Mouse (Mus musculus): Measurements from ENCODE around the gene Bcorl1. TPM values are rescaled to one million over a fixed set of nuclear protein-coding genes. Genes with fewer than 3 reads are reported as not detected.

The Bcorl1 gene
- polyA plus RNA-seq, 1 experiment from 2014 or later: 8.0 TPM

GRCm38 (mm10) chrX:48343461-48343952, 2.3 kb downstream of the Bcorl1 start:
- WGBS: 20% methylated on average over 24 of the region's 36 CpGs

GRCm38 (mm10) chrX:48343966-48344642, 2.9 kb downstream of the Bcorl1 start:
- H3K27me3 ChIP-seq: peaks cover 3% of the 10 kb centered on the region; the same call in 1 of the 2 replicates
- whole genome bisulfite sequencing: 19% methylated on average over 29 of the region's 30 CpGs
- H3K36me3 ChIP-seq: no peaks in the 10 kb centered on the region
- H3K27ac ChIP-seq: peak overlapping the region; percentile 83
- peaks cover 10% of the 10 kb centered on the region; the same call in 1 of the 2 replicates for H3K4me1 ChIP-seq
- peak; percentile 12 for ATAC-seq (ENCODE audit: low FRiP score)
- peak overlapping the region; percentile 74 for H3K4me2 ChIP-seq (replicated peaks)
- no peaks in the 10 kb centered on the region for H3K9me3 ChIP-seq (replicated peaks)
- H3K9ac ChIP-seq: peak overlapping the region; percentile 73
- H3K4me3 ChIP-seq: peak overlapping the region; percentile 54

More at GRCm38 (mm10) chrX:48343461-48343952, 2.3 kb downstream of the Bcorl1 start:
- Histone ChIP-seq H3K9ac (peak overlapping the region; percentile 73), H3K36me3 (no peaks in the 10 kb centered on the region), H3K27me3 (peaks cover 3% of the 10 kb centered on the region; the same call in 1 of the 2 replicates), H3K9me3 (replicated peaks) (no peaks in the 10 kb centered on the region), H3K4me2 (replicated peaks) (peak overlapping the region; percentile 74), H3K4me1 (peaks cover 10% of the 10 kb centered on the region; the same call in 1 of the 2 replicates), H3K27ac (peak overlapping the region; percentile 83), H3K4me3 (peak overlapping the region; percentile 54)
- peak; percentile 94 for ATAC-seq (ENCODE audit: low FRiP score)

- 19% methylated on average over 24 of the region's 61 CpGs for WGBS
- H3K4me3 ChIP-seq: peak overlapping the region; percentile 54
- H3K4me1 ChIP-seq: peaks cover 10% of the 10 kb centered on the region; the same call in 1 of the 2 replicates
- ATAC-seq (ENCODE audit: low FRiP score): no peak
- no peaks in the 10 kb centered on the region for H3K9me3 ChIP-seq (replicated peaks)
- no peaks in the 10 kb centered on the region for H3K36me3 ChIP-seq
- H3K9ac ChIP-seq: peak overlapping the region; percentile 73
- peaks cover 3% of the 10 kb centered on the region; the same call in 1 of the 2 replicates for H3K27me3 ChIP-seq
- H3K4me2 ChIP-seq (replicated peaks): peak overlapping the region; percentile 74
- H3K27ac ChIP-seq: peak overlapping the region; percentile 83
These were observed 3.7 kb downstream of the Bcorl1 start for GRCm38 (mm10) chrX:48344643-48345384.

DNA sequence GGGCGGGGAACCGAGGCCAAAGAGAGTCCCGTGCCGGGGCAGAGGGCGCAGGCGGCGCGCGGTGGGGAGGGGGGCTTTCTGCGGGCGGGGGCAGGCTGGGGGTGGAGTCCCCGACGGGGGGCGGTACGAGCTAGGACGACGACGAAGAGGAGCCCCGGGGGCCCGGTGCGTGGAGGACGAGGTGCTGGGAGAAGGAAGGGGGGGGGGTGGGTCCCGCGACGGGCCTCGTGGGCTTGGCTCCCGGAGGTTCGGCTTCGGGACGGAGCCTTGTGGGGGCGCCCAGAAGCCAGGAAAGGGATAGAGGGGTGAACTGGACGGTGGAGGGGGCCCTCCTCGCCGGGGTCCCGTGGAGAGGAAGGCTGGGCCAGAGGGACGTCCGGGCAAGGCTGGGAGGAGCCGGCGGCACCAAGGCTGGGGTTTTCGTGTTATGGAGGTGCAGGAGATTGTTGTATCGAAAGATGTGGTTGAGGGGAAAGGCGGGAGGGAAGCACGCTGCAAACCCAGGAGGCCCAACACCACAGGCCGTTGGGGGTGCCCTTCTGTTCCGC, 4.3 kb downstream of the Bcorl1 start:
- peaks cover 3% of the 10 kb centered on the region; the same call in 1 of the 2 replicates for H3K27me3 ChIP-seq
- H3K27ac ChIP-seq: peak overlapping the region; percentile 83; the same call in 1 of the 2 replicates
- H3K9ac ChIP-seq: peak overlapping the region; percentile 73
- peak overlapping the region; percentile 54 for H3K4me3 ChIP-seq
- H3K4me2 ChIP-seq (replicated peaks): peak overlapping the region; percentile 74
- peaks cover 10% of the 10 kb centered on the region; the same call in 1 of the 2 replicates for H3K4me1 ChIP-seq
- no peak for ATAC-seq (ENCODE audit: low FRiP score)
- H3K9me3 ChIP-seq (replicated peaks): no peaks in the 10 kb centered on the region
- WGBS: 17% methylated on average over 17 of the region's 45 CpGs
- no peaks in the 10 kb centered on the region for H3K36me3 ChIP-seq

- H3K4me1 ChIP-seq: no peaks in the 10 kb centered on the region
- no peaks in the 10 kb centered on the region for H3K27me3 ChIP-seq
- H3K4me2 ChIP-seq (replicated peaks): no peak overlapping the region
- ATAC-seq (ENCODE audit: low FRiP score): no peak
- no peak overlapping the region for H3K27ac ChIP-seq
- WGBS: 87% methylated on average over 6 of the region's 6 CpGs
- H3K9me3 ChIP-seq (replicated peaks): no peaks in the 10 kb centered on the region
- no peak overlapping the region for H3K4me3 ChIP-seq
- H3K9ac ChIP-seq: no peak overlapping the region
- H3K36me3 ChIP-seq: no peaks in the 10 kb centered on the region
These were observed 14.2 kb downstream of the Bcorl1 start for GRCm38 (mm10) chrX:48355346-48355745.

GRCm38 (mm10) chrX:48365836-48366577, 24.8 kb downstream of the Bcorl1 start:
- Histone ChIP-seq H3K4me3 (no peak overlapping the region), H3K27me3 (no peaks in the 10 kb centered on the region), H3K27ac (0 out of 2 replicates have a peak overlapping the region, but pooled peaks have one; percentile 12), H3K9me3 (replicated peaks) (no peaks in the 10 kb centered on the region), H3K4me1 (peaks cover 11% of the 10 kb centered on the region), H3K9ac (no peak overlapping the region), H3K36me3 (peaks cover 39% of the 10 kb centered on the region), H3K4me2 (replicated peaks) (0 out of 2 replicates have a peak overlapping the region, but pooled peaks have one; percentile 4)
- ATAC-seq (ENCODE audit: low FRiP score): peak; percentile 29; the same call in 1 of the 2 replicates
- 43% methylated on average over 15 of the region's 15 CpGs for WGBS

- H3K4me1 ChIP-seq: peaks cover 11% of the 10 kb centered on the region
- ATAC-seq (ENCODE audit: low FRiP score): no peak
- H3K4me2 ChIP-seq (replicated peaks): no peak overlapping the region
- H3K9ac ChIP-seq: no peak overlapping the region
- H3K27ac ChIP-seq: no peak overlapping the region
- H3K27me3 ChIP-seq: no peaks in the 10 kb centered on the region
- H3K36me3 ChIP-seq: peaks cover 43% of the 10 kb centered on the region
- WGBS: 94% methylated on average over 9 of the region's 9 CpGs
- H3K9me3 ChIP-seq (replicated peaks): no peaks in the 10 kb centered on the region
- H3K4me3 ChIP-seq: no peak overlapping the region
These were observed 26.7 kb downstream of the Bcorl1 start for GRCm38 (mm10) chrX:48367841-48368240.

DNA sequence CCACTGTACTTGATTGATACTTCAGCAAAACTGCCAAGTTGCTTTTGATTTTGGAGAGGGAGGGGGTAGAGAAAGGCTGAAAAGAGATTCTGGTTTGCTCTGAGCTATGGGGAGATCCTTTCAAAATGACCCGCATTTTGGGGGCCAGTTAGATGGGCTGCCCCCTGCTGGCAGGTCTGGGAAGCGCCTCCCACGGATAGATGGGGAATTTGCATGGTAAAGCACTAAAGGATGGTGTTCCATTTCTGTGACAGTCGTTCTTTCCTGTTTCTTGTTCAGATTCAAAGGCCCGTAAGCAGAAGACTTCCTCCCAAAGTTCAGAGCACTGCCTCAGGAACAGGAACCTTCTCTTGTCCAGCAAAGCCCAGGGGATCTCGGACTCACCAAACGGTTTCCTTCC, 42.5 kb downstream of the Bcorl1 start:
- Histone ChIP-seq H3K27me3 (no peaks in the 10 kb centered on the region), H3K9me3 (replicated peaks) (no peaks in the 10 kb centered on the region), H3K36me3 (peaks cover 35% of the 10 kb centered on the region), H3K4me3 (no peak overlapping the region), H3K4me1 (no peaks in the 10 kb centered on the region), H3K27ac (no peak overlapping the region), H3K4me2 (replicated peaks) (no peak overlapping the region), H3K9ac (no peak overlapping the region)
- ATAC-seq (ENCODE audit: low FRiP score): no peak
- WGBS: 43% methylated on average over 7 of the region's 7 CpGs

DNA sequence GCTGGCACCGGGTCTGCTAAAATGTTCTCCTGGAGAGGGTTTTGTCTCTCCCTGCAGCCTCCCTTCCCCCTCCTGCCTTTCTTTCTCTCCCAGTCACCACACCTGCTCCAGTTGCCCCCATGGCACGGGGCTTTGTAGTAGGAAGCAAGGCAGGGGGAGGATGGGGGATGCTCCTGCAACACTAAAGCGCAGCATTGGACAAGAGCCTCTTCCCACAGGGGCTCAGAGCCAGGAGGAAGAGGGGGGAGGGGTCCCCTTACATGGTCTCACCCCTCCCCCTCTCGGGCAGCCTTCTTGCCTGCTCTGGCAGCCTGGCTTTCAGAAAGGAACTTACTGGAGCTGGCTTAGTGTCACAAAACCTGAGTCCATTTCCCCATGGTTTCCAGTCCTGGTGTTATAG, 44.8 kb downstream of the Bcorl1 start:
- H3K4me2 ChIP-seq (replicated peaks): no peak overlapping the region
- H3K9ac ChIP-seq: no peak overlapping the region
- WGBS: 54% methylated on average over 3 of the region's 4 CpGs
- peak overlapping the region; percentile 35; the same call in 1 of the 2 replicates for H3K27ac ChIP-seq
- H3K36me3 ChIP-seq: peaks cover 41% of the 10 kb centered on the region
- ATAC-seq (ENCODE audit: low FRiP score): peak; percentile 73
- no peaks in the 10 kb centered on the region for H3K4me1 ChIP-seq
- no peak overlapping the region for H3K4me3 ChIP-seq
- H3K9me3 ChIP-seq (replicated peaks): no peaks in the 10 kb centered on the region
- H3K27me3 ChIP-seq: no peaks in the 10 kb centered on the region

DNA sequence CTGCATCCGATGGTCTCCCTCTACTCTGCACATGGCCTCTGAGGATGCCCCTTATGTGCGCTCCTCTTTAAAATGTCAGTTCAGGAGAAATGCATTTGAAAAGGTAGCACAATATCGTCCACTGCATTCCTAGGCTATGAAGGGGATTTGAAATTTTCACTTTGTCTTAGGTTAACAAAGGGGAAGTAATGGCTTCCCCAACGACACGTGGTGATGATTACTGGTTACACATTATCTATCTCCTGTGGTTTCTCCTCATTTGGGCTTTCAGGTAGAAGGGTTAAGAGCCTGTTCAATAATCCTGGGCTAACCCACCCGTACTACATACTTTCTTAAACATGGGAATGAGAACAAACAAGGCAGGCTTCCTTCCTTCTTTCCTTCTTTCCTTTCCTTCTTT, 48.2 kb downstream of the Bcorl1 start:
- peaks cover 50% of the 10 kb centered on the region for H3K36me3 ChIP-seq
- H3K4me1 ChIP-seq: no peaks in the 10 kb centered on the region

GRCm38 (mm10) chrX:48399994-48400393, 58.8 kb downstream of the Bcorl1 start:
- peaks cover 44% of the 10 kb centered on the region for H3K36me3 ChIP-seq
- ATAC-seq (ENCODE audit: low FRiP score): no peak
- no peaks in the 10 kb centered on the region for H3K9me3 ChIP-seq (replicated peaks)
- no peak overlapping the region for H3K9ac ChIP-seq
- H3K4me3 ChIP-seq: no peak overlapping the region
- WGBS: 74% methylated on average over 4 of the region's 4 CpGs
- H3K27ac ChIP-seq: no peak overlapping the region
- H3K27me3 ChIP-seq: no peaks in the 10 kb centered on the region
- no peak overlapping the region for H3K4me2 ChIP-seq (replicated peaks)
- no peaks in the 10 kb centered on the region for H3K4me1 ChIP-seq

More for the DNA sequence above, 48.2 kb downstream of the Bcorl1 start:
- no peak for ATAC-seq (ENCODE audit: low FRiP score)
- no peaks in the 10 kb centered on the region for H3K9me3 ChIP-seq (replicated peaks)
- H3K4me3 ChIP-seq: no peak overlapping the region
- no peaks in the 10 kb centered on the region for H3K27me3 ChIP-seq
- WGBS: 96% methylated on average over 6 of the region's 6 CpGs
- H3K4me2 ChIP-seq (replicated peaks): no peak overlapping the region
- H3K27ac ChIP-seq: no peak overlapping the region
- H3K9ac ChIP-seq: no peak overlapping the region

All from hindbrain, embryonic 12.5 days (tissue).